Comparison of ENCODE assay signal across 12 mouse cellular contexts in genomic region chr12:107973556-107974140, GRCm38 (mm10). TPM values are rescaled to one million over a fixed set of nuclear protein-coding genes. Genes with fewer than 3 reads are reported as not detected.
DNase-seq lines count a peak whose midpoint lies in the region; ATAC-seq and TF ChIP-seq lines count a peak whose summit lies in the region.
"Had no signal": no experiment of that assay in that cellular context is flagged by ENCODE, and none has a peak within 500 bp of the region (broad histone marks: within the 10 kb centered on the region; RNA-seq: fewer than 3 reads in every experiment).

No protein-coding gene starts in this region.

- no peak for TF ChIP-seq EP300 in liver, postnatal 0 days (IDR thresholded peaks at IDR 0.05; ENCODE audit: low read depth)
- no peak for TF ChIP-seq EP300 in lung, postnatal 0 days (IDR thresholded peaks at IDR 0.05)

- no peak overlapping the region for H3K9ac ChIP-seq in forebrain, embryonic 11.5 days (ENCODE audit: low read length)
- no peak overlapping the region for H3K9ac ChIP-seq in liver, postnatal 0 days (replicated peaks)
- H3K9ac ChIP-seq in liver, embryonic 11.5 days (ENCODE audit: low read depth, low read length): no peak overlapping the region
- H3K9ac ChIP-seq in forebrain, embryonic 14.5 days (ENCODE audit: low read length): peak overlapping the region; percentile 40; the same call in 1 of the 2 replicates
- H3K9ac ChIP-seq in lung, postnatal 0 days (replicated peaks; ENCODE audit: low read depth): no peak overlapping the region

- no peak overlapping the region for H3K4me2 ChIP-seq in forebrain, embryonic 11.5 days (ENCODE audit: low read depth, low read length, severe bottlenecking)
- H3K4me2 ChIP-seq in liver, postnatal 0 days (ENCODE audit: low read depth, low read length): 0 out of 2 replicates have a peak overlapping the region, but pooled peaks have one; percentile 29
- H3K4me2 ChIP-seq in liver, embryonic 11.5 days: no peak overlapping the region
- peak overlapping the region; percentile 31; the same call in 1 of the 2 replicates for H3K4me2 ChIP-seq in forebrain, embryonic 14.5 days (ENCODE audit: low read length)
- H3K4me2 ChIP-seq in lung, postnatal 0 days (replicated peaks; ENCODE audit: low read depth, low read length): peak overlapping the region; percentile 6; the same call in 1 of the 2 replicates

- 0 out of 2 replicates have a peak, but pooled peaks cover 3% of the 10 kb centered on the region for H3K36me3 ChIP-seq in forebrain, embryonic 10.5 days (replicated peaks)
- no peaks in the 10 kb centered on the region for H3K36me3 ChIP-seq in forebrain, embryonic 11.5 days (ENCODE audit: control insufficient read depth, insufficient read depth, low read length)
- H3K36me3 ChIP-seq in liver, postnatal 0 days (replicated peaks; ENCODE audit: insufficient read depth, low read length): no peaks in the 10 kb centered on the region
- no peaks in the 10 kb centered on the region for H3K36me3 ChIP-seq in liver, embryonic 11.5 days (ENCODE audit: control insufficient read depth, insufficient read depth, low read length)
- H3K36me3 ChIP-seq in forebrain, embryonic 14.5 days (ENCODE audit: control insufficient read depth, insufficient read depth, low read length): no peaks in the 10 kb centered on the region
- H3K36me3 ChIP-seq in lung, postnatal 0 days (ENCODE audit: insufficient read depth, low read length): no peaks in the 10 kb centered on the region

- no peaks in the 10 kb centered on the region for H3K9me3 ChIP-seq in forebrain, embryonic 10.5 days
- no peaks in the 10 kb centered on the region for H3K9me3 ChIP-seq in forebrain, embryonic 11.5 days (ENCODE audit: control insufficient read depth, low read length)
- H3K9me3 ChIP-seq in liver, postnatal 0 days (ENCODE audit: low read length): no peaks in the 10 kb centered on the region
- no peaks in the 10 kb centered on the region for H3K9me3 ChIP-seq in liver, embryonic 11.5 days (ENCODE audit: control insufficient read depth, low read length)
- no peaks in the 10 kb centered on the region for H3K9me3 ChIP-seq in forebrain, embryonic 14.5 days (replicated peaks; ENCODE audit: control insufficient read depth, low read length)
- no peaks in the 10 kb centered on the region for H3K9me3 ChIP-seq in lung, postnatal 0 days (ENCODE audit: low read length)

- ATAC-seq in forebrain, embryonic 11.5 days (replicated peaks; ENCODE audit: low FRiP score): no peak
- ATAC-seq in liver, postnatal 0 days: no peak
- no peak for ATAC-seq in liver, embryonic 11.5 days (replicated peaks; ENCODE audit: low FRiP score)
- no peak for ATAC-seq in forebrain, embryonic 14.5 days
- peak; percentile 67 for ATAC-seq in lung, postnatal 0 days

- H3K4me3 ChIP-seq in forebrain, embryonic 10.5 days: no peak overlapping the region
- no peak overlapping the region for H3K4me3 ChIP-seq in forebrain, embryonic 11.5 days (ENCODE audit: low read depth, low read length)
- no peak overlapping the region for H3K4me3 ChIP-seq in liver, postnatal 0 days (ENCODE audit: low read depth, low read length)
- H3K4me3 ChIP-seq in liver, embryonic 11.5 days (ENCODE audit: low read depth, low read length): no peak overlapping the region
- H3K4me3 ChIP-seq in forebrain, embryonic 14.5 days (ENCODE audit: low read depth, low read length): no peak overlapping the region
- H3K4me3 ChIP-seq in lung, postnatal 0 days (ENCODE audit: low read depth, low read length): no peak overlapping the region

- H3K27ac ChIP-seq in forebrain, embryonic 10.5 days: peak overlapping the region; percentile 79
- no peak overlapping the region for H3K27ac ChIP-seq in forebrain, embryonic 11.5 days (ENCODE audit: low read depth, low read length)
- no peak overlapping the region for H3K27ac ChIP-seq in liver, postnatal 0 days (ENCODE audit: low read depth)
- no peak overlapping the region for H3K27ac ChIP-seq in liver, embryonic 11.5 days (ENCODE audit: low read depth, low read length)
- peak overlapping the region; percentile 89 for H3K27ac ChIP-seq in forebrain, embryonic 14.5 days (ENCODE audit: low read depth, low read length)
- no peak overlapping the region for H3K27ac ChIP-seq in lung, postnatal 0 days (ENCODE audit: low read length)

- peaks cover 52% of the 10 kb centered on the region for H3K27me3 ChIP-seq in forebrain, embryonic 10.5 days (ENCODE audit: poor library complexity, severe bottlenecking)
- H3K27me3 ChIP-seq in forebrain, embryonic 11.5 days (ENCODE audit: control insufficient read depth, insufficient read depth, low read length): no peaks in the 10 kb centered on the region
- H3K27me3 ChIP-seq in liver, postnatal 0 days (ENCODE audit: insufficient read depth, low read length): peaks cover 31% of the 10 kb centered on the region
- peaks cover 37% of the 10 kb centered on the region for H3K27me3 ChIP-seq in liver, embryonic 11.5 days (replicated peaks; ENCODE audit: control insufficient read depth, insufficient read depth, low read length)
- no peaks in the 10 kb centered on the region for H3K27me3 ChIP-seq in forebrain, embryonic 14.5 days (replicated peaks; ENCODE audit: control insufficient read depth, insufficient read depth, low read length)
- H3K27me3 ChIP-seq in lung, postnatal 0 days (replicated peaks; ENCODE audit: insufficient read depth, low read length): peaks cover 7% of the 10 kb centered on the region; the same call in 1 of the 2 replicates

- DNase-seq in forebrain, embryonic 10.5 days (ENCODE audit: extremely low spot score, low spot score): no peak
- DNase-seq in forebrain, embryonic 11.5 days (ENCODE audit: low spot score): no peak
- no peak for DNase-seq in liver, postnatal 0 days
- no peak for DNase-seq in liver, embryonic 11.5 days (ENCODE audit: low spot score)
- no peak for DNase-seq in forebrain, embryonic 14.5 days (ENCODE audit: low spot score)
- DNase-seq in lung, postnatal 0 days (ENCODE audit: low spot score): peak; percentile 40
- no peak for DNase-seq in frontal cortex, postnatal 36 days (ENCODE audit: low spot score in 2 of 2)
- no peak for DNase-seq in layer of hippocampus, adult 11-12 months (ENCODE audit: low spot score)
- DNase-seq: adrenal gland, postnatal 14 days; cerebellum, adult 11-12 months; gastrocnemius, postnatal 36 days; kidney, postnatal 10 days had no signal

- no peak for TF ChIP-seq CTCF in liver, postnatal 0 days (IDR thresholded peaks at IDR 0.05; ENCODE audit: low read depth)
- TF ChIP-seq CTCF in lung, postnatal 0 days (IDR thresholded peaks at IDR 0.05): no peak

- H3K4me1 ChIP-seq in forebrain, embryonic 10.5 days: peaks cover 99% of the 10 kb centered on the region
- H3K4me1 ChIP-seq in forebrain, embryonic 11.5 days (replicated peaks; ENCODE audit: control insufficient read depth, insufficient read depth, low read length): peaks cover 81% of the 10 kb centered on the region
- no peaks in the 10 kb centered on the region for H3K4me1 ChIP-seq in liver, postnatal 0 days (ENCODE audit: insufficient read depth)
- 0 out of 2 replicates have a peak, but pooled peaks cover 2% of the 10 kb centered on the region for H3K4me1 ChIP-seq in liver, embryonic 11.5 days (replicated peaks; ENCODE audit: control insufficient read depth, insufficient read depth, low read length)
- peaks cover 92% of the 10 kb centered on the region for H3K4me1 ChIP-seq in forebrain, embryonic 14.5 days (ENCODE audit: control insufficient read depth, insufficient read depth, low read length)
- H3K4me1 ChIP-seq in lung, postnatal 0 days (ENCODE audit: insufficient read depth, low read depth, low read length): no peaks in the 10 kb centered on the region

- 60% methylated on average over 11 of the region's 11 CpGs for WGBS in forebrain, embryonic 10.5 days
- WGBS in forebrain, embryonic 11.5 days: 56% methylated on average over 11 of the region's 11 CpGs
- 47% methylated on average over 11 of the region's 11 CpGs for WGBS in liver, postnatal 0 days (ENCODE audit: insufficient replicate concordance)
- 54% methylated on average over 11 of the region's 11 CpGs for WGBS in liver, embryonic 11.5 days
- 49% methylated on average over 11 of the region's 11 CpGs for WGBS in forebrain, embryonic 14.5 days
- 35% methylated on average over 11 of the region's 11 CpGs for WGBS in lung, postnatal 0 days

RNA-seq across cellular contexts. Expression of gene Bcl11b, which starts 29.8 kb away (rescaled TPM):
- 3.4 and 5.5 TPM in 2 replicates for polyA plus RNA-seq in forebrain, embryonic 10.5 days (2016; fragmentation: Nextera tagmentation; extraction: Ambion mirVana)
- 19.4 and 24.2 TPM in 2 replicates for polyA plus RNA-seq in forebrain, embryonic 11.5 days (2014; fragmentation: Nextera tagmentation; extraction: Ambion mirVana)
- 0.02 TPM in 1 of 2 replicates, not detected in the other for polyA plus RNA-seq in liver, postnatal 0 days (2015; fragmentation: Nextera tagmentation; extraction: Ambion mirVana)
- polyA plus RNA-seq in liver, embryonic 11.5 days (2014; fragmentation: Nextera tagmentation; extraction: Ambion mirVana): 0.53 and 0.90 TPM in 2 replicates
- polyA plus RNA-seq in forebrain, embryonic 14.5 days (2014; fragmentation: Nextera tagmentation; extraction: Ambion mirVana): 76.7 and 86.5 TPM in 2 replicates
- polyA plus RNA-seq in lung, postnatal 0 days (2015; fragmentation: Nextera tagmentation; extraction: Ambion mirVana): 0.44 and 0.46 TPM in 2 replicates

Comparison
In these comparisons a context has a peak if more than half of its experiments do, and no peak if none do; other contexts are left out.
1. H3K27ac ChIP-seq: peak in forebrain, embryonic 10.5 days (single experiment) and forebrain, embryonic 14.5 days (single experiment); none in forebrain, embryonic 11.5 days (single experiment), liver, postnatal 0 days (single experiment), liver, embryonic 11.5 days (single experiment) and lung, postnatal 0 days (single experiment).
2. H3K4me2 ChIP-seq: peak in liver, postnatal 0 days (single experiment), forebrain, embryonic 14.5 days (single experiment) and lung, postnatal 0 days (single experiment); none in forebrain, embryonic 11.5 days (single experiment) and liver, embryonic 11.5 days (single experiment).